Mouse (Mus musculus): ENCODE measurements around the gene Hivep3.

Hivep3 gene

DNA sequence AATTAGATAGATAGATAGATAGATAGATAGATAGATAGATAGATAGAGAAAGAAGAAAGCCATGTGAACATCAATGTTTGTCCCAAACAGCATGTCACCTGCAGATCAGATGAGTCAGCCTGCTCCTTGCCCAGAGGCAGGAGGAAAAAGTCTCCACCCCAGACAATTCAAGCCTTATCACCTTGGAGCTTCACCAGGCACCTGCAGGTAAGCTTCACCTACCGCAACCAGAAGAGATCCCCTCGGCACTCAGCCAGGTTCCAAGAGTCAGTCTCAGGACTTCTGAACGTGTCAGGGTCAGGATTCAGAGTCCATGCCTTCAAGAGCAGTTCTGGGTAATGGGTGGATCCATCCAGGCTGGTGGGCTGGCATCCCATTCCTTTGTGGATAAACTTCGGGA lies 445.5 kb downstream of the Hivep3 start:
- in situ Hi-C loops (cut with MboI, MseI), result no loop called here

DNA sequence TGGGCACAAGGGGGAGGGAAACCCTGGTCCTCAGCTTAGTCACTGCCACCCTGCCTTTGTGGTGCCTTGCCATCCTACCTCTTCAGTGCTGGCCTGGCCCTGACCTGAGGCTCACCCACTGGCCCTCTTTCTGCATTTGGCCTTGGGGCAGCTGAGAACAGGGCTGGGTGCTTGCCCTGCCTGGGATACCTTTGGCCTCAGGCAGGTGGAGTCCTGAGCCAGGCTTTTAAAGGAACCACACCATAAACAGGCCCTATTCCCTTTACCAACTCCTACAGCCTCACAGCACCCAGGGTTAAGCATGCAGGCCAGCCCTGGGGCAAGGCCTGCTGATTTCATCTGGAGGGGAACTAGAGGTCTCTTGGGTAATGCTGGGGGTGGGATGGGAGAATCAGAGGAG lies 447.0 kb downstream of the Hivep3 start:
- in situ Hi-C loops (cut with MboI, MseI), result no loop called here

DNA sequence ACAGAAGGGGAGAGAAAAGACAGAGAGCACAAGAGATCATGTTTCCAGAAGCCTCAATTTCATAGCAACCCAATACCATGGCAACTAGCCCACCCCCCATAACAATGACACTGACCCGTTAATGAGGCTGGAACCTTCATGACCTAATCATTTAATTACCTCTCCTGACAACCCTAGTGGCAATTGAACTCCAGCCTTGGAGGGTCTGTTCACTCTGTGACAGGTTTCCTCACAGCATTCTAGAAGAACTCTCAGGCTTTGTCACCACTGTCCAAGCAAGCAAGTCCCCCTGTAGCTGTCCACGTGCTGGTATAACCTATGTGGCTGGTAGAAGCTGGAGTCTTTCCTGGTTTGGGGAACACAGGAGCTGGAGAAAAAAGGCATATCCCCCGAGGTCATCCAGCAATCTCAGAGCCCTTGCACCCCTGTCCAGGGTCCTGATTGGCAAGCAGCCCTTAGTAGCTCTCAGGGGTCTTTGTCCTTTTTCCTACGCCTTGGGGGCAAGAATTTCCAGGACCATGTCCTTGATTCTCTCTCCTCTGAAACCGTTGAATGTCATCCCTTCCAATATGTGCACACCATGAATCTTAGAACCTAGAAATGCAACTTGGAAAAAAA lies 450.9 kb downstream of the Hivep3 start:
- in situ Hi-C loops (cut with MboI, MseI), result no loop called here

DNA sequence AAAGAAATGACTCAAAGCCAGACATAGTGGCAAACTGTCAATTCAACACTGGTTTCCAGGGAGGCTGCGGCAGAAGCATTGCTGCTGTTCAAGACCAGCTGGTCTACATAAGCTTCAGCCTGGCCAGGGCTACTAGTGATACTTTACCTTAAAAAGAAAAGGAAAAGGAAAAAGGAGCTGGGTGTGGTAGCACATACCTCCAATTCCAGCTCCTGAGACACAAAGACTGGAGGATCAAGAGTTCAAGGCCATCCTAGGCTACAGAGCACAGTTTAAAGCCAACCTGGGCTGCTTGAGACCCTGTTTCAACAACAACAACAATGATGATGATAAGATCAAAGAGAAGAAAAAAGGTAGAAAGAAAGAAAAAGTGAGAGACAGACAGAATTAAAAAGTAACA lies 452.9 kb downstream of the Hivep3 start:
- in situ Hi-C loops (cut with MboI, MseI), result no loop called here

DNA sequence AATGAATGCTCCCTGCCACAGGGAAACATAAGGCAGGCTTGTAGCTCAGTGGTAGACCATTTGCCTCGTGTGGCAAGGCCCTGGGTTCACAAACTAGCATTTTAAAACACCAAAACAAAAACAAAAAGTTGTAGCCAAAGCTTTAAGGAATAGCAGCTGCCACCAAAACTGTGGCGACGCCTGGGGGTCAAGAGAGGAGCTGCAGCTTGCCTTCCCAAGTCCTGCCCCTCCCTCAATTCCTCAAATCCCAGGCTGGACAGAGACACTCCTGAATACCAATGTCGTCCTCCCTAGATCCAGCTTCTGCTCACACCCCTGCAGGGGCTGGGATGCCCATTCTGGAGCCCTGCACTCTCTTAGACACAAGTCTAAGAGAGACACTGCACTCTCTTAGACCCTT lies 453.4 kb downstream of the Hivep3 start:
- in situ Hi-C loops (cut with MboI, MseI), result no loop called here
